Mouse (Mus musculus): ENCODE results near the gene Nod1. TPM values are rescaled to one million over a fixed set of nuclear protein-coding genes. Genes with fewer than 3 reads are reported as not detected.

The Nod1 gene
- polyA plus RNA-seq, 1 experiment, result 18.3 TPM

- Histone ChIP-seq H3K27ac (ENCODE audit: control insufficient read depth, insufficient read depth, low read length) (no peak overlapping the region), H3K36me3 (ENCODE audit: control insufficient read depth, insufficient read depth, low read length) (no peaks in the 10 kb centered on the region), H3K4me1 (replicated peaks; ENCODE audit: control insufficient read depth, insufficient read depth, low read length) (0 out of 2 replicates have a peak, but pooled peaks cover 6% of the 10 kb centered on the region), H3K4me3 (ENCODE audit: control insufficient read depth, insufficient read depth, low read length) (no peak overlapping the region), H3K27me3 (ENCODE audit: control insufficient read depth, insufficient read depth, low read length) (no peaks in the 10 kb centered on the region)
- WGBS, result 91% methylated on average over 7 of the region's 7 CpGs
- no peak for DNase-seq
- TF ChIP-seq POLR2A (IDR thresholded peaks at IDR 0.05; ENCODE audit: control insufficient read depth, extremely low read depth, insufficient read depth, low read length, poor library complexity), result no peak
- no peak for TF ChIP-seq CTCF (IDR thresholded peaks at IDR 0.05; ENCODE audit: borderline replicate concordance, control insufficient read depth, extremely low read depth, insufficient read depth, low read length, poor library complexity)
Measured at GRCm38 (mm10) chr6:55012516-55012915, 40.1 kb upstream of the Nod1 start.

DNA sequence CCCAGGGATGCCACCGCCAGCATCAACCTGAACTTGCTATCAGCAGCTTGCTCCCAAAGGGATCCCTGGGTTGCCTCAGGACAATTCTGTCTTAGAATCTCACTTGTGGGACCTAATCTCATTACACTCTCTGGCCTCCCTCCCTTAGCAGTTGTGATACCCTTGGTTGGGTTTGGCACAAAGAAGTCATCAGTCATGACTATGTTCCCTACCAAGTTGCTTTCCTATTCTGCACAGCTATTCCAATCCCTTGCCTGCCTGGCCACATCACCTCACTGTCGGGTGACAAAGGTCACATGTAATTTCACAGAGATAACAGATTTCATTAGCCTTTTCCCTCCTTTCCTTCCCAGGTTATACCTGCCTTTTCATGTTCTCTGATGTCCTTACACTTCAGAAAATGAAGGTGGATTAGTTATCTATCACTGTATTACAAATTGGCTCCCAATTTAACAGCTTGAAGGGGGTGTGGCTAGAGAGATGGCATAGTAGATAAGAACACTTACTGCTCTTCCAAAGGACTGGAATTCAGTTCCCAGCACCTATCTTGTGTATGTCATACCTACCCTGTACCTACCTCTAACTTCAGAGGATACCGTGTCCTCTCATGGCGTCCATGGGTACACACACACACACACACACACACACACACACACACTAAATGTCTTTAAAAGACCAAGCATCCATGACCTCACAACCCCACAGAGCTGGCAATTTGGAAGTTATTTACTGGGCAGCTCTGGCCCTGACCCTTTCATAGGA, 38.1 kb upstream of the Nod1 start:
- H3K4me1 ChIP-seq (replicated peaks; ENCODE audit: control insufficient read depth, insufficient read depth, low read length), result no peaks in the 10 kb centered on the region
- WGBS, result 94% methylated on average over 4 of the region's 4 CpGs
- H3K4me3 ChIP-seq (ENCODE audit: control insufficient read depth, insufficient read depth, low read length), result no peak overlapping the region

GRCm38 (mm10) chr6:55009391-55010230, 37.2 kb upstream of the Nod1 start:
- DNase-seq, result no peak
- H3K4me1 ChIP-seq (replicated peaks; ENCODE audit: control insufficient read depth, insufficient read depth, low read length), result no peaks in the 10 kb centered on the region
- H3K27me3 ChIP-seq (ENCODE audit: control insufficient read depth, insufficient read depth, low read length), result no peaks in the 10 kb centered on the region
- H3K27ac ChIP-seq (ENCODE audit: control insufficient read depth, insufficient read depth, low read length), result no peak overlapping the region
- 81% methylated on average over 16 of the region's 16 CpGs for WGBS
- TF ChIP-seq POLR2A (IDR thresholded peaks at IDR 0.05; ENCODE audit: control insufficient read depth, extremely low read depth, insufficient read depth, low read length, poor library complexity), result no peak
- no peak for TF ChIP-seq CTCF (IDR thresholded peaks at IDR 0.05; ENCODE audit: borderline replicate concordance, control insufficient read depth, extremely low read depth, insufficient read depth, low read length, poor library complexity)
- no peak overlapping the region for H3K4me3 ChIP-seq (ENCODE audit: control insufficient read depth, insufficient read depth, low read length)
- no peaks in the 10 kb centered on the region for H3K36me3 ChIP-seq (ENCODE audit: control insufficient read depth, insufficient read depth, low read length)

More for the DNA sequence above, 38.1 kb upstream of the Nod1 start:
- no peaks in the 10 kb centered on the region for H3K27me3 ChIP-seq (ENCODE audit: control insufficient read depth, insufficient read depth, low read length)
- H3K27ac ChIP-seq (ENCODE audit: control insufficient read depth, insufficient read depth, low read length), result no peak overlapping the region
- no peak for DNase-seq
- TF ChIP-seq POLR2A (IDR thresholded peaks at IDR 0.05; ENCODE audit: control insufficient read depth, extremely low read depth, insufficient read depth, low read length, poor library complexity) (no peak), CTCF (IDR thresholded peaks at IDR 0.05; ENCODE audit: borderline replicate concordance, control insufficient read depth, extremely low read depth, insufficient read depth, low read length, poor library complexity) (no peak)
- no peaks in the 10 kb centered on the region for H3K36me3 ChIP-seq (ENCODE audit: control insufficient read depth, insufficient read depth, low read length)

- Histone ChIP-seq H3K4me1 (replicated peaks; ENCODE audit: control insufficient read depth, insufficient read depth, low read length) (no peaks in the 10 kb centered on the region), H3K36me3 (ENCODE audit: control insufficient read depth, insufficient read depth, low read length) (no peaks in the 10 kb centered on the region), H3K4me3 (ENCODE audit: control insufficient read depth, insufficient read depth, low read length) (no peak overlapping the region), H3K27me3 (ENCODE audit: control insufficient read depth, insufficient read depth, low read length) (no peaks in the 10 kb centered on the region), H3K27ac (ENCODE audit: control insufficient read depth, insufficient read depth, low read length) (no peak overlapping the region)
- 96% methylated on average over 8 of the region's 8 CpGs for WGBS
- no peak for DNase-seq
- TF ChIP-seq CTCF (IDR thresholded peaks at IDR 0.05; ENCODE audit: borderline replicate concordance, control insufficient read depth, extremely low read depth, insufficient read depth, low read length, poor library complexity), result no peak
- TF ChIP-seq POLR2A (IDR thresholded peaks at IDR 0.05; ENCODE audit: control insufficient read depth, extremely low read depth, insufficient read depth, low read length, poor library complexity), result no peak
Measured at GRCm38 (mm10) chr6:55008401-55008800, 36.0 kb upstream of the Nod1 start.

DNA sequence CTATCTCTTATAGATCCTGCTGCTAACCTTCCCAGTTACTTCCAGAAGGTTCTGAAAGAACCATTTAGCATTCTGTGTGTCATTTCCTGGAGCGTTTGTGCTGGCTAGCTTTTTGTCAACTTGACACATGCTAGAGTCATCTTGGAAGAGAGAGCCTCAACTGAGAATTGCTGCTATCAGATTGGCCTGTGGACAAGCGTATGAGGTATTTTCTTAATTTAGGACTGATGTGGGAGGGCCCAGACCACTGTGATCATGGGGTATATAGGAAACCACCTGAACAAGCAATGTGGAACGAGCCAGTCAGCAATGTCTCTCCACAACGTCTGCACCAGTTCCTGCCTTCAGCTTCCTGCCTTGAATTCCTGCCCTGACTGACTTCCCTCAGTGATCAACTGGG, 31.1 kb upstream of the Nod1 start:
- no peak for DNase-seq
- Histone ChIP-seq H3K27me3 (ENCODE audit: control insufficient read depth, insufficient read depth, low read length) (no peaks in the 10 kb centered on the region), H3K4me1 (replicated peaks; ENCODE audit: control insufficient read depth, insufficient read depth, low read length) (no peaks in the 10 kb centered on the region), H3K36me3 (ENCODE audit: control insufficient read depth, insufficient read depth, low read length) (no peaks in the 10 kb centered on the region), H3K27ac (ENCODE audit: control insufficient read depth, insufficient read depth, low read length) (no peak overlapping the region), H3K4me3 (ENCODE audit: control insufficient read depth, insufficient read depth, low read length) (no peak overlapping the region)
- WGBS, result 56% methylated on average over 4 of the region's 4 CpGs
- TF ChIP-seq POLR2A (IDR thresholded peaks at IDR 0.05; ENCODE audit: control insufficient read depth, extremely low read depth, insufficient read depth, low read length, poor library complexity) (no peak), CTCF (IDR thresholded peaks at IDR 0.05; ENCODE audit: borderline replicate concordance, control insufficient read depth, extremely low read depth, insufficient read depth, low read length, poor library complexity) (no peak)

DNA sequence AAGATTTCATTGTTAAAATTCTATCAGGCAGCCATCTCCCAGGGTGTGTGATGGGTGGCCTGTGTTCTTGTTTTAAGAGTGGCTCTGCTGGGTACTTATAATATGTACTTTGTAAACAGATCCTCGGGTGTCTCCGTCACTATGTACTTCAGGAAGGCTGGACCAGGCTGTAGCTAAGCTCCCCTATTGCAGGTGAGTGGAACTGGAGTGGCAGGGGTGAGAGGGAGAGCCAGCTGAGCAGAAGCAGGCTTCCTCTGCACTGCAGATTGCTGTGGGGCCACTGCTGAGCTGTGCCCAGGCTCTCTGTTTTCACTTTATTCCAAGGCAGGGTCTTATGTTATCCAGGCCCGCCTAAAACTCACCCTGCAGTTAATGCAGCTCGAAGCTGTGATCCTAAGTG, 30.0 kb upstream of the Nod1 start:
- WGBS, result 90% methylated on average over 4 of the region's 4 CpGs
- Histone ChIP-seq H3K27ac (ENCODE audit: control insufficient read depth, insufficient read depth, low read length) (no peak overlapping the region), H3K4me3 (ENCODE audit: control insufficient read depth, insufficient read depth, low read length) (no peak overlapping the region), H3K4me1 (replicated peaks; ENCODE audit: control insufficient read depth, insufficient read depth, low read length) (no peaks in the 10 kb centered on the region), H3K27me3 (ENCODE audit: control insufficient read depth, insufficient read depth, low read length) (no peaks in the 10 kb centered on the region), H3K36me3 (ENCODE audit: control insufficient read depth, insufficient read depth, low read length) (no peaks in the 10 kb centered on the region)
- no peak for DNase-seq
- TF ChIP-seq CTCF (IDR thresholded peaks at IDR 0.05; ENCODE audit: borderline replicate concordance, control insufficient read depth, extremely low read depth, insufficient read depth, low read length, poor library complexity) (no peak), POLR2A (IDR thresholded peaks at IDR 0.05; ENCODE audit: control insufficient read depth, extremely low read depth, insufficient read depth, low read length, poor library complexity) (no peak)

Data from thymus, adult 2 months (tissue).